Mouse (Mus musculus): ENCODE measurements around the gene Tusc2. TPM values are rescaled to one million over a fixed set of nuclear protein-coding genes. Genes with fewer than 3 reads are reported as not detected.

Tusc2 gene
- polyA plus RNA-seq, 1 experiment from 2014 or later: 126 TPM

DNA sequence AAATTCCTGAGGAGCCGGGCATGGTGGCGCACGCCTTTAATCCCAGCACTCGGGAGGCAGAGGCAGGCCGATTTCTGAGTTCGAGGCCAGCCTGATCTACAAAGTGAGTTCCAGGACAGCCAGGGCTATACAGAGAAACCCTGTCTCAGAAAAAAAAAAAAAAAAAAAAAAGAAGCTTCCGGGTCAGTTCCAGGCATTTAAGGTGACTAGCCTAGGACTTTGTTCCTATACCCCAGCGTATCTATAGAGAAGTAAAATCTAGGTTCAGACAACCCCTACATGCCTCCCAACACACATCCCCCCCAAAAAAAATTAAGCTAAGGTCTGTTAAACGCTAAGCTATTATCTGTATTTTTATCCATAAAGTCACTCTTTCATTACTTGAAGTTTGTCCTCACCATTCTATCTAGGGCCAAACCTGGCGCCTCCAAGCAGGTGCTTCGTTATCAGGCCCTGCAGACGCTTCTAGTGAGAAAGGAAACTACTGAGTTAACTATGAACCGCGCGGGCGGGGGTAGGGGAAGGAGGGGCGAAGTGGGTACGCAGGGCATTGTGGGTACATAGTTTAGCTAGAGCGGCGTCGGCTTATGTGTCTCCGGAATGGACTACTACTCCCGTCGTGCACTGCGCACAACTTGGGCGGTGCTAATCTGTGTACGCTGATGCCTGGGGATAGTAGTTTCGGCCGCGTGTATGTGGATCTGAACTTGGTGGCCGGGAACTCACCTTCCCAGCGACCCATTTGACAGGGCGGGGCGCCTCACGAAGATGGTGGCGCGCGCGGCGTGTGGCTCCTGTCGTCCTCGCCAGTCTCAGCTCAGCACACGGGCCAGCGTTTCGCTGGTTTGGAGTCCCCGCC, 24.1 kb downstream of the Tusc2 start, which contains the start of gene Ifrd2:
Ifrd2 (plus strand) TSS at position 669 of the 859 bp plus-strand sequence.
- Histone ChIP-seq H3K27ac (ENCODE audit: low read depth, low read length) (no peak within 1 kb of the TSS), H3K9ac (replicated peaks; ENCODE audit: low read depth, low read length) (peak within 1 kb of the TSS; percentile 44; the same call in 1 of the 2 replicates), H3K27me3 (ENCODE audit: control insufficient read depth, insufficient read depth, low read length) (no peaks in the 10 kb centered on the region), H3K36me3 (ENCODE audit: control insufficient read depth, insufficient read depth, low read length) (peaks cover 30% of the 10 kb centered on the region), H3K4me3 (ENCODE audit: low read depth, low read length) (peak within 1 kb of the TSS; percentile 68), H3K4me2 (ENCODE audit: low read depth, low read length) (peak within 1 kb of the TSS; percentile 59), H3K4me1 (ENCODE audit: control insufficient read depth, insufficient read depth, low read length) (peaks cover 6% of the 10 kb centered on the region), H3K9me3 (ENCODE audit: control insufficient read depth, low read length) (no peaks in the 10 kb centered on the region)
- peak; percentile 97 for ATAC-seq (ENCODE audit: low read depth)
- WGBS: 14% methylated on average over 46 of the region's 46 CpGs

DNA sequence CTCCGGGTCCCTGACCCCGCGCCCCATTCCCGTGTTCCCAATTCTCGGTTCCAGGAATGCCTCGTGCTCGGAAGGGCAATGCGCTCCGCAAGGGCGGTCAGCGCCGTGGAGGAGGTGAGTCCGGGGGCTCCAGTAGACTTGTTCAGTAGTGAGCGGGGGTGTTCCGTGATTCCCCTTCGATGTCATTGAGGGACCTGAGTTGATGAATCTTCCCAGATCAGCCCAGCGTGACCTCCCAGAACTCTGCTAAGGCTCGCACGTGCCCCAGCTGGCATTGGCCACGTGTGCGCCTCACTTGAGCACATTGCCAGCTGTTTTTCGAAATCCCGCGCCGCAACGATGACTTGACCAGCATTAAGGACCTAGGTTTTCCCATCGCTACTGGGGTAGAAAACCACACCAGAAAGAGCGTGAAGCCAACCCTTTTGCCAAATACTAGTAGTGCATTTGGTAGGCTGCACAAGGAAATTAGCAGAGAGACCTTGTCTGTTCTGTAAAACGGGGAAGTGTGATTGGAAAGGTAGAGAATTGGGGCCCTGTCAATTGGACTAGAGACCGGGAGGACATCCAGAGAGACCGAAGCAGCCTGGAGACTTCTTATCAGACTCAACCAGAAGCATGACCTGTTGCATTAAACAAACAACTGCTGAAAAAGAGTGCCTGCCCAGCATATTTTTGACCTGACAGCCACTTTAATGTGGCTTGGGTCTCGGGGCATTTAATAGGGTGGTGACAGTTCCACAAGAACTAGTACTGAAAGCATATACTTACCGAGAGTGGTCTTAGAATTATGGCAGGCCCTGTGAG, 25.0 kb downstream of the Tusc2 start:
- no peak overlapping the region for H3K27ac ChIP-seq (ENCODE audit: low read depth, low read length)
- H3K9ac ChIP-seq (replicated peaks; ENCODE audit: low read depth, low read length): peak overlapping the region; percentile 44; the same call in 1 of the 2 replicates
- H3K27me3 ChIP-seq (ENCODE audit: control insufficient read depth, insufficient read depth, low read length): no peaks in the 10 kb centered on the region
- H3K36me3 ChIP-seq (ENCODE audit: control insufficient read depth, insufficient read depth, low read length): peaks cover 30% of the 10 kb centered on the region
- peak overlapping the region; percentile 59 for H3K4me2 ChIP-seq (ENCODE audit: low read depth, low read length)
- H3K4me1 ChIP-seq (ENCODE audit: control insufficient read depth, insufficient read depth, low read length): peaks cover 6% of the 10 kb centered on the region
- H3K9me3 ChIP-seq (ENCODE audit: control insufficient read depth, low read length): no peaks in the 10 kb centered on the region
- WGBS: 5% methylated on average over 33 of the region's 33 CpGs
- H3K4me3 ChIP-seq (ENCODE audit: low read depth, low read length): peak overlapping the region; percentile 68
- peak; percentile 54; the same call in 1 of the 2 replicates for ATAC-seq (ENCODE audit: low read depth)

DNA sequence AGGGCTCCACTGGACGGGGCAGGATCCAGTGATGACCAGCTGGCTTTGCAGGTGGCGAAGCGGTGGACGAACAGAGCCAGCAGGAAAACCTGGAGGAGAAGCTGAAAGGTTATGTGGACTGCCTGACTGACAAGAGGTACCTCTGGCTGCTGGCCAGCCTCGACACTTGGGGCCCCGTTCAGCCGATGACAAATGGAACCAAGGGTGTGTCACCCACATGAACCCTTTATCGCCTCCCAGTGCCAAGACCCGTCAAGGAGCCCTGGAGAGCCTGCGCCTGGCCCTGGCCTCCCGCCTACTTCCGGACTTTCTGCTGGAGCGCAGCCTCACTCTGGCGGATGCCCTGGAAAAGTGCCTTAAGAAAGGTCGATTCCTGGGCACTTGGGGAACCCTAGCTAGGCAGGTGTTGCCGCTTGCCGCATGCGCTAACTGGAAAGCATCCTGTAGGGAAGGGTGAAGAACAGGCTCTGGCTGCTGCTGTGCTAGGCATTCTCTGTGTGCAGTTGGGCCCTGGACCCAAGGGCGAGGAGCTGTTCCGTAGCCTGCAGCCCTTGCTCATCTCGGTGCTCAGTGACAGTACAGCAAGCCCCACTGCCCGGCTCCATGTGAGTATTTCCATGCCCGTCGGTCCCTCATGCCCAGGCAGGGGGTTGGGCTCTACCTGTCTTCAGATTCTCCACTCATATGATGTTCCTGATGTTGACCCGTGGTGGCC, 27.2 kb downstream of the Tusc2 start:
- Histone ChIP-seq H3K36me3 (ENCODE audit: control insufficient read depth, insufficient read depth, low read length) (peaks cover 31% of the 10 kb centered on the region), H3K9ac (replicated peaks; ENCODE audit: low read depth, low read length) (no peak overlapping the region), H3K4me1 (ENCODE audit: control insufficient read depth, insufficient read depth, low read length) (peaks cover 6% of the 10 kb centered on the region), H3K4me2 (ENCODE audit: low read depth, low read length) (no peak overlapping the region), H3K27me3 (ENCODE audit: control insufficient read depth, insufficient read depth, low read length) (no peaks in the 10 kb centered on the region), H3K4me3 (ENCODE audit: low read depth, low read length) (no peak overlapping the region), H3K27ac (ENCODE audit: low read depth, low read length) (no peak overlapping the region), H3K9me3 (ENCODE audit: control insufficient read depth, low read length) (no peaks in the 10 kb centered on the region)
- ATAC-seq (ENCODE audit: low read depth): no peak
- WGBS: 93% methylated on average over 25 of the region's 25 CpGs

DNA sequence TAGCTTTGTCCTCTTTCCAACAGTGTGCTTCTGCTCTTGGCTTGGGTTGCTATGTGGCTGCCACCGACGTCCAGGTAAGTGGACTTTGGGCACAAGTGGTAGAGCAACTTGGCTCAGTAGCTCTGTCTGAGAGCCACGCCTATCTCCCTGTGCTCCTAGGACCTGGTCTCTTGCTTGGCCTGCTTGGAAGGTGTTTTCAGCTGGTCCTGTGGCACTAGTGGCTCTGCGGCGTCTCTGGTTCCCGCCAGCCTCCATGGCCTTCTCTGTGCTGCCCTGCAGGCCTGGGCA, 27.7 kb downstream of the Tusc2 start:
- Histone ChIP-seq H3K36me3 (ENCODE audit: control insufficient read depth, insufficient read depth, low read length) (peaks cover 31% of the 10 kb centered on the region), H3K4me1 (ENCODE audit: control insufficient read depth, insufficient read depth, low read length) (peaks cover 6% of the 10 kb centered on the region), H3K9ac (replicated peaks; ENCODE audit: low read depth, low read length) (no peak overlapping the region), H3K9me3 (ENCODE audit: control insufficient read depth, low read length) (no peaks in the 10 kb centered on the region), H3K27me3 (ENCODE audit: control insufficient read depth, insufficient read depth, low read length) (no peaks in the 10 kb centered on the region), H3K4me3 (ENCODE audit: low read depth, low read length) (no peak overlapping the region), H3K27ac (ENCODE audit: low read depth, low read length) (no peak overlapping the region), H3K4me2 (ENCODE audit: low read depth, low read length) (no peak overlapping the region)
- no peak for ATAC-seq (ENCODE audit: low read depth)
- 97% methylated on average over 6 of the region's 6 CpGs for WGBS

DNA sequence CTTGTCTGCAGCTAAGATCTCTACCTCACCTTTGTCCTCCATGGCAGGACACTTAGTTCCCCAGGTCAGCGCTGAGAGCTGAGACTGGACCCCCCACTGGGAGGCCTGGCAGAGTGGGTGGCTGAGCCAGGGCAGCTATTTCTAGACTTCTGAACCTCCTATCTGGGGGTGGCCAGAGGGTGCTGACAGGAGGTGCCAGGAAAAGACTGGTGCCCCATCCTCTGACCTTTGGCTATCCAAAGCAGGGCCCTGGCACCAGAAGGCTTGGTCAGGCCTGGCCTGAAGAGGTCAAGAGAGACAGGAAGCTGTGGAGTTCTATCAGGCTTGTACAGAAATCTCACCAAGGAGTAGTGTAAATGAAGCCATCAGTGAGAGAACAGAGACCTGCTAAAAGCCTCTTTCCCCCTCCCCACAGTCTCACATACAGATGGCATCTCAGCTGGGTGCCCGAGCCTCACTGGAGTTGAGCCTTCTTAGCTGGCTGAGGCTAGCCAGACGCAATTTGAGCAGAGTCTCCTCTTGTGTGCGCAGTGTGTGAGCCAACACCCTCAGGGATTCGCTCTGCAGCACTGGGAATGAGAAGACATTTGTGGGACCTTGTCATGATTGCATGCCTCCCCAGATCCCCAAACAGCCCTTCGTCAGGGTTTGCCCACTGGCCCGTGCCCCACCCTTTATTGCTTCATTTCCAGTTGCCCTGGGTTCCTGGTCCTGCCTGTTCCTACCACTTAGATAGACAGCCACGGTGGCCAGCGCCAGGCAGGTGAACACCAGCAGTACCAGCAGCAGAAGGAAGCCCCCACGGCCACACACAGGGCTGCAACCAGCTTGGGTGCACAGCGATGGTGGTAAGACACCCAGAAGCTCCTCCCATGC, 30.3 kb downstream of the Tusc2 start:
- ATAC-seq (ENCODE audit: low read depth): no peak
- Histone ChIP-seq H3K9ac (replicated peaks; ENCODE audit: low read depth, low read length) (no peak overlapping the region), H3K27ac (ENCODE audit: low read depth, low read length) (no peak overlapping the region), H3K4me3 (ENCODE audit: low read depth, low read length) (no peak overlapping the region), H3K4me2 (ENCODE audit: low read depth, low read length) (no peak overlapping the region), H3K27me3 (ENCODE audit: control insufficient read depth, insufficient read depth, low read length) (no peaks in the 10 kb centered on the region), H3K36me3 (ENCODE audit: control insufficient read depth, insufficient read depth, low read length) (peaks cover 31% of the 10 kb centered on the region), H3K9me3 (ENCODE audit: control insufficient read depth, low read length) (no peaks in the 10 kb centered on the region), H3K4me1 (ENCODE audit: control insufficient read depth, insufficient read depth, low read length) (peaks cover 3% of the 10 kb centered on the region)
- WGBS: 72% methylated on average over 11 of the region's 11 CpGs

DNA sequence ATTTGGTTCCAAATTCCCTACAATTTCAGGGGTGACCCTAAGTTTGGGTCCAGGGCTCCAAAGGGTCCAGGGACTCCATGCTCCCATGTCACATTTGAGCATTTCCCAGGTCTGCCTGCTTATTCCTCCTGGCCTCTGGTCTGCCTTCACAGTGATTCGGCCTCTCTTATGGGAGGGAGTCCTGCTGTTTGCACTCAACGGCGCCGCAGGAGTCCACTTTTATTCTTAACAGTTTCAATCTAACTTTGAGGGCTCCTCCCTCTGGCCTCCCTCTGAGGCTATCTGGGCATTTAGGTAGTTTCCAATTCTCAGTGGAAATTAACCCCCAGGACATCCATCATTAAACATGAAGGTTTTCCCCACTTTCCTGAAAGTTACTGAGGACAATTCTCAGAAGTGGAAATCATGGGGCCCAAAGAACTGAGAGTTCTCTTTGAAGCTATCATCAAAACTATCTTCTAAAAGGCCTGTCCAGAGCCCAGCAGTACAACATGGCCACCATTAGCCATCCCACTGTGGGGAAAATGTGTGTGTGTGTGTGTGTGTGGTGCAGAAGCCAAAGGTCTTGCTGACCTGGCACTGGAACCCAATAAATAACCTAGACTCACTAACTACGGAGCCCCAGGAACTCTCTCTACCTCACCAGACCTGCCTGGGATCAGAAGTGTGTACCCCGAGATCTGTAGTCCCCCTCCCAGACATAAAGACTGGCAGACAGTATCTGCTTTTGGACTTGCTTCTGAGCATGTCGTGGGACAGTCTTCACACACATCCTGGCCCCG, 31.4 kb downstream of the Tusc2 start:
- no peak overlapping the region for H3K9ac ChIP-seq (replicated peaks; ENCODE audit: low read depth, low read length)
- H3K4me3 ChIP-seq (ENCODE audit: low read depth, low read length): no peak overlapping the region
- no peak overlapping the region for H3K4me2 ChIP-seq (ENCODE audit: low read depth, low read length)
- H3K27me3 ChIP-seq (ENCODE audit: control insufficient read depth, insufficient read depth, low read length): no peaks in the 10 kb centered on the region
- no peak overlapping the region for H3K27ac ChIP-seq (ENCODE audit: low read depth, low read length)
- peaks cover 31% of the 10 kb centered on the region for H3K36me3 ChIP-seq (ENCODE audit: control insufficient read depth, insufficient read depth, low read length)
- H3K4me1 ChIP-seq (ENCODE audit: control insufficient read depth, insufficient read depth, low read length): no peaks in the 10 kb centered on the region
- WGBS: 63% methylated on average over 8 of the region's 8 CpGs
- no peak for ATAC-seq (ENCODE audit: low read depth)
- H3K9me3 ChIP-seq (ENCODE audit: control insufficient read depth, low read length): no peaks in the 10 kb centered on the region

DNA sequence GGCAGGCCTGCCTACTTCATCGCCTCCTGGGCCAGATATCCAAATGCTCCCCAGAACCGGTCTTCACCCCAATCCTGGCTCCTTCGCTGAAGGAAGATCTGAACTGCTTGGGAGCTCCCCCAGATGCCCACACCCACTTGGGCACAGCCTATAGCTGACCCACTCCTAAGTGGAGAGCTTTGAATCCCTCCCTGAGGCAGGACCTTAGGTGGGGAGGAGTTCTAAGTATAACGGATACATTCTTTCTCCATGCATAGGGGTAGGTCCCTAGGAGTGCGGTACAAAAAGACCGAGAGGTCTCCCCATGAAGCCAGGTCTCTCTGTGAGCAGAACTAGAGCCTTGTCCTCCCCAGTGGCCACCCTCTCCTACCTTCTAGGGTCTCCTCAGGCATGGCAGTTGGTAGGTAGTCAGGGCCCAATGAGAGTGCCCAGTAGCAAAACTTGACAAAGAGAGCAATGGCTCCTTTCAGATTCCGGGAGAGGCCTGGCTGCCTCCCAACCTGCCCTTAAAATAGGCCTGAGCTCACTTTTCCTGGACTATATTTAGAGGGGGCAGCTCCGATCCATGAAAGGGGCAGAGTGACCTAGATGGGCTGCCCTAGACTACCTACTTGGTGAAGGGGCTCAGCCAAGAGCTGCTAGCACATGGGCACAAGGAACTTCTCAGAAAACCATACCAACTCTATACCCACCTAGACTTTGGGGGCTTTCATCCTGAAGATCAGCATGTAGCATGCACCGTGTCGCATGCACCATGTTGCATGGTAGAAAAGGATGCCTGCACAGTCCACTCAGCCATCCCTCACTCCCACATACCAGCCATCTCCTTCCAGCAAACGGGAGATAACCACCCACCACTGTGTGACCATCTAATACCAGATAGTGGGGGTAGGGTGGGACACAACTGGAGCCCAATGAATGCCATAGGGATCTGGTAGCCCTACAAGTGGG, 33.8 kb downstream of the Tusc2 start:
- no peak for ATAC-seq (ENCODE audit: low read depth)
- H3K4me3 ChIP-seq (ENCODE audit: low read depth, low read length): no peak overlapping the region
- H3K27ac ChIP-seq (ENCODE audit: low read depth, low read length): no peak overlapping the region
- peaks cover 8% of the 10 kb centered on the region for H3K36me3 ChIP-seq (ENCODE audit: control insufficient read depth, insufficient read depth, low read length)
- H3K4me1 ChIP-seq (ENCODE audit: control insufficient read depth, insufficient read depth, low read length): no peaks in the 10 kb centered on the region
- WGBS: 92% methylated on average over 11 of the region's 11 CpGs
- no peak overlapping the region for H3K4me2 ChIP-seq (ENCODE audit: low read depth, low read length)
- no peaks in the 10 kb centered on the region for H3K27me3 ChIP-seq (ENCODE audit: control insufficient read depth, insufficient read depth, low read length)
- H3K9ac ChIP-seq (replicated peaks; ENCODE audit: low read depth, low read length): no peak overlapping the region
- H3K9me3 ChIP-seq (ENCODE audit: control insufficient read depth, low read length): no peaks in the 10 kb centered on the region
